Mouse (Mus musculus): ENCODE measurements around the gene Kctd5. TPM values are rescaled to one million over a fixed set of nuclear protein-coding genes. Genes with fewer than 3 reads are reported as not detected.

Kctd5 gene
- total RNA-seq (2014; fragmentation: Nextera tagmentation) (16.9 and 17.1 TPM in 2 replicates), total RNA-seq (2017) (15.9 and 16.7 TPM in 2 replicates), polyA plus RNA-seq (2012) (17.3 and 23.4 TPM in 2 replicates)

DNA sequence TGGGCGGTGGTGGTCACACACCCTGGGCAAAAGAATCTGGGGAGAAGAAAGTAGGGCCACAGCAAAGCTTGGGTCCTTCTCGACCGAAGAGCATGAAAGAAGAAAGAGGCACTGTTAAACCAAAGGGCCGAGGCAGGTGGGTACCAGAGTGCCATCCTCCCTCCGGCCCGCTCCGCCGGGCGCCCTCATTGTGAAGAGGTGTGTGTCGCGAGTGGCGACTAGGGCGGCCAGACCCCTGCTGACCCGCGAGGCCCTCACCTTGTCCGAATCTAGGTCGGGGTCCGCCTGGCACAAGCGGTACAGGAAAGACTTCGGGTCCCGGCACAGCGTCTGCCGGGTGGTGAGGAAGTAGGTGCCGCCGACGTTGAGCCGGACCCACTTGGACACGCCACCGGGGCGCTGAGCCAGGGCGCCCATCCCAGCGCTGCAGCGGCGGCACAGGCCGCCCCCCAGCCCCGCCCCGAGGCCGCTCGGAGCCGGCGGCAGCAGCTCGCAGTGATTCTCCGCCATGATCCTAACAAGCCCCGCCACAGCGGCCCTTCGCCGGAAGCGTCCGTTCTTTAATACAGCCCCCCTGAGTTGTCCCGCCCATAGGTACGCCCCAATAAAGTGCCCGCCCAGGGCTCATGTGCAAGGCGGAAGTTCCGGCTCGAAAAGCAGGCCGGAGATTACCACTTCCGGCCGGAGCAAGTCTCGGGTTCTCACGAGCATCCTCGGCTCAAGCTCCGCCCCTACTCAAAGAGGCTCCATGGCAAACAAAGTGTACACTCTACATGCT lies at the start of gene Kctd5:
Kctd5 (minus strand) TSS at position 567 of the 778 bp plus-strand sequence.
- TF ChIP-seq GATA2 (IDR thresholded peaks at IDR 0.05; ENCODE audit: borderline replicate concordance, low read depth, low read length) (no peak), CTCF (IDR thresholded peaks at IDR 0.05; ENCODE audit: low read depth, low read length) (no peak), GATA1 (IDR thresholded peaks at IDR 0.05; ENCODE audit: borderline replicate concordance, low read length) (no peak), TAL1 (conservative IDR thresholded peaks at IDR 0.05; ENCODE audit: low read depth, low read length) (no peak), POLR2AphosphoS5 (IDR thresholded peaks at IDR 0.05; ENCODE audit: insufficient replicate concordance, low read depth, low read length) (no peak)
- Histone ChIP-seq H3K4me3 (ENCODE audit: low read depth, low read length) (peak within 1 kb of the TSS; percentile 98), H3K4me1 (ENCODE audit: insufficient read depth, low read depth, low read length) (peaks cover 9% of the 10 kb centered on the region), H3K36me3 (replicated peaks) (peaks cover 58% of the 10 kb centered on the region), H3K27me3 (ENCODE audit: insufficient read depth, low read length) (no peaks in the 10 kb centered on the region), H3K9me3 (replicated peaks) (no peaks in the 10 kb centered on the region)
- peak; percentile 74 for DNase-seq (ENCODE audit: low spot score)
- peak; percentile 91 for ATAC-seq (ENCODE audit: extremely low read depth, insufficient number of reproducible peaks, low FRiP score, poor library complexity, severe bottlenecking)

DNA sequence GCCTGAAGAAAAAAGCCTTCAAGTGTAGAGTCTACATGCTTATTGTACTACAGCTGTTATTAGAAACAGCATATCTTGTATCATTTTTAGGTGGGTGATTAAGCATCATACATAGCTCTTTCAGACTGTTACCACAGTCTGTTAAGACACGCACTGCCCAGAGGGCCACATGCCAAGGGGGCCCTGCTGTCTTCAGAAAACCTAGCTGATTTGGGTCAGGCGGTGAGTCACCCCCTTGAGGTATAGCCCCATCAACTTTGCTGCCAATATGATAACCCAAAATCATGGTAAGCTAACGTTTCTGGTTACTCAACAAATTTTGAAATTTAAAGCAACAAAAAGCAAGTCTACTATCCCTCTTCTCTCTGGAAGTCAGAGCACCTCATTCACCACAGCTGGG lies 46.2 kb upstream of the Kctd5 start:
- TF ChIP-seq TAL1 (conservative IDR thresholded peaks at IDR 0.05; ENCODE audit: low read depth, low read length) (no peak), GATA2 (IDR thresholded peaks at IDR 0.05; ENCODE audit: borderline replicate concordance, low read depth, low read length) (no peak), POLR2AphosphoS5 (IDR thresholded peaks at IDR 0.05; ENCODE audit: insufficient replicate concordance, low read depth, low read length) (no peak), GATA1 (IDR thresholded peaks at IDR 0.05; ENCODE audit: borderline replicate concordance, low read length) (no peak), CTCF (IDR thresholded peaks at IDR 0.05; ENCODE audit: low read depth, low read length) (no peak)
- ATAC-seq (ENCODE audit: extremely low read depth, insufficient number of reproducible peaks, low FRiP score, poor library complexity, severe bottlenecking): no peak
- Histone ChIP-seq H3K9me3 (replicated peaks) (no peaks in the 10 kb centered on the region), H3K4me3 (ENCODE audit: low read depth, low read length) (no peak overlapping the region), H3K36me3 (replicated peaks) (peaks cover 36% of the 10 kb centered on the region), H3K4me1 (ENCODE audit: insufficient read depth, low read depth, low read length) (peaks cover 7% of the 10 kb centered on the region), H3K27me3 (ENCODE audit: insufficient read depth, low read length) (no peaks in the 10 kb centered on the region)
- DNase-seq (ENCODE audit: low spot score): no peak

DNA sequence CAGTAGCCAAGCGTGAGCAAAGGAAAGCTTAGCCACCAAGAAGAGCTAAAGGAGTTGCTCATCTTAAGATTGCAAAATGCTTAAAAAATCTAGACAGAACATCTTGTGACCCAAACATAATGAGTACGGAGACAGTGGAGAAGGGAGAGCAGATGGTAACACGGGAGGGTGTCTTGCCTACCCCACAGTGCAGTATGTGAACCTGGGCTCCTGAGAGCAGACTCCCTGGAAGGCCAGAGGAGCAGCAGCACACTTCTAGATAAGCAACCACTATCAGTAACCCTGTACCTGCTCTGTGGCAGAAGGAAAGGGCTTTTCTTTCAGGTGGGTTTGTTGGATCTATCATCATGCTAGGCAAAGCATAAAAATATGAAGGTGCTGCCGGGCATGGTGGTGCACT lies 39.7 kb upstream of the Kctd5 start:
- Histone ChIP-seq H3K36me3 (replicated peaks) (peaks cover 49% of the 10 kb centered on the region), H3K27me3 (ENCODE audit: insufficient read depth, low read length) (no peaks in the 10 kb centered on the region), H3K4me1 (ENCODE audit: insufficient read depth, low read depth, low read length) (no peaks in the 10 kb centered on the region), H3K4me3 (ENCODE audit: low read depth, low read length) (no peak overlapping the region), H3K9me3 (replicated peaks) (no peaks in the 10 kb centered on the region)
- DNase-seq (ENCODE audit: low spot score) (no peak), ATAC-seq (ENCODE audit: extremely low read depth, insufficient number of reproducible peaks, low FRiP score, poor library complexity, severe bottlenecking) (no peak)
- TF ChIP-seq CTCF (IDR thresholded peaks at IDR 0.05; ENCODE audit: low read depth, low read length): no peak

DNA sequence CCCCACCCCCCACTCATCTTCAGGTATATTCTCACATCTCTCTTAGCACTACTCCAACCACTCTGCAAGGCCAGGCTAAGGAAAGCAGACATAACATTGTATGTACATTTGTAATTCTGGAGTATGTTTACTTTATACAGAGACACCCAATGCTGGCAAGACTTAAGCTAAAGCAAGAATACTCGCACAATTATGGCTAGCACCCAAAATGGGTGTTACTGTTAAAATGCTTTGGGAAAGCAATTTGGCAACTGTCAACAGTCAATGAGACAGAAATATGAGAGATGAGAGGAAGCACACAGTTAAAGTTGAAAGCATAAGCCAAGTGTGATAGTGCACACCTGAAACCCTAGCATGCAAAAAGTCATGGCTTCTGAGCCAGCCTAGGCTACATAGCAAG lies 38.0 kb upstream of the Kctd5 start:
- H3K27me3 ChIP-seq (ENCODE audit: insufficient read depth, low read length): no peaks in the 10 kb centered on the region
- DNase-seq (ENCODE audit: low spot score): no peak
- ATAC-seq (ENCODE audit: extremely low read depth, insufficient number of reproducible peaks, low FRiP score, poor library complexity, severe bottlenecking): no peak
- no peaks in the 10 kb centered on the region for H3K9me3 ChIP-seq (replicated peaks)
- no peak overlapping the region for H3K4me3 ChIP-seq (ENCODE audit: low read depth, low read length)
- TF ChIP-seq CTCF (IDR thresholded peaks at IDR 0.05; ENCODE audit: low read depth, low read length): no peak
- TF ChIP-seq POLR2AphosphoS5 (IDR thresholded peaks at IDR 0.05; ENCODE audit: insufficient replicate concordance, low read depth, low read length): no peak
- no peak for TF ChIP-seq TAL1 (conservative IDR thresholded peaks at IDR 0.05; ENCODE audit: low read depth, low read length)
- no peak for TF ChIP-seq GATA2 (IDR thresholded peaks at IDR 0.05; ENCODE audit: borderline replicate concordance, low read depth, low read length)
- no peak for TF ChIP-seq GATA1 (IDR thresholded peaks at IDR 0.05; ENCODE audit: borderline replicate concordance, low read length)
- H3K36me3 ChIP-seq (replicated peaks): peaks cover 59% of the 10 kb centered on the region
- H3K4me1 ChIP-seq (ENCODE audit: insufficient read depth, low read depth, low read length): no peaks in the 10 kb centered on the region

DNA sequence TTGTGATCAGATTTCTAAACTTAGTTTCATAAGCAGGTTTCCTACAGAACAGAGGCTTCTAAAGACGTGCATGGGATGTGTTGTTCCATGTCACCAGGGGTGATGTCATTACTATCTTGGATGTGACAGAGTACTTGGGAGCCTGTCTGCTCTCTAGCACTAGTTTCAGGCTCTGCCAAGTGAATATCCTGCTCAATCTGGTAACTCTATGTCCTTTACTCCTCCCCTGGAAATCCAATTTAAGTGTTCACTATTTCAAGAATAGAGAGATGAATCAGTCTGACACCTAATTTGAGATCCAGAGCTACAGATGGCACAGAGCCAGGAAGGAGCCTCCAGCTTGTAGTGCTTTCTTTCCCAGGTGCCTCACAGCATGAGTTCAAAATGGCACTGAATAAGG lies 35.6 kb upstream of the Kctd5 start:
- TF ChIP-seq CTCF (IDR thresholded peaks at IDR 0.05; ENCODE audit: low read depth, low read length): no peak
- TF ChIP-seq GATA2 (IDR thresholded peaks at IDR 0.05; ENCODE audit: borderline replicate concordance, low read depth, low read length): no peak
- no peak for TF ChIP-seq POLR2AphosphoS5 (IDR thresholded peaks at IDR 0.05; ENCODE audit: insufficient replicate concordance, low read depth, low read length)
- TF ChIP-seq TAL1 (conservative IDR thresholded peaks at IDR 0.05; ENCODE audit: low read depth, low read length): no peak
- TF ChIP-seq GATA1 (IDR thresholded peaks at IDR 0.05; ENCODE audit: borderline replicate concordance, low read length): no peak
- Histone ChIP-seq H3K9me3 (replicated peaks) (no peaks in the 10 kb centered on the region), H3K27me3 (ENCODE audit: insufficient read depth, low read length) (no peaks in the 10 kb centered on the region), H3K4me1 (ENCODE audit: insufficient read depth, low read depth, low read length) (no peaks in the 10 kb centered on the region), H3K36me3 (replicated peaks) (peaks cover 72% of the 10 kb centered on the region), H3K4me3 (ENCODE audit: low read depth, low read length) (no peak overlapping the region)
- ATAC-seq (ENCODE audit: extremely low read depth, insufficient number of reproducible peaks, low FRiP score, poor library complexity, severe bottlenecking): no peak
- no peak for DNase-seq (ENCODE audit: low spot score)

DNA sequence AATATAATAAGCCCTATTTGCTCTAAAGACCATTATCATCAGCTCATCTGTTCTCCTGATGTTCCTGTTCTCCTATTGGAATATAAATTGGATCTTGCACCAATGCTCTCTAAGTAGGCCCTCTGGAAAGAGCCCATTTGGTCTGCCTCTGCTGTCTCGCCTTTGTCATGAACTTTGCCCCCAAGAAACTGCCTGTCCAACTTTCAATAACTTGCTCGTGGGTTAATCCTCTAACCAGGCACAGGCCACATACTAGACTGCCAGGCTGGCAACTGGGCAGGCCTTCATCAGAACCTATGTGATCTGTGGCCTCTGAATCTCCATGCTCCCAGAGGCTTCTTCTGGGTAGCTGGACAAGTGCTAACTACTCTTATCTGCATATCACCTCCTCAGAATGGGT lies 31.8 kb upstream of the Kctd5 start:
- Histone ChIP-seq H3K27me3 (ENCODE audit: insufficient read depth, low read length) (no peaks in the 10 kb centered on the region), H3K9me3 (replicated peaks) (no peaks in the 10 kb centered on the region), H3K4me1 (ENCODE audit: insufficient read depth, low read depth, low read length) (no peaks in the 10 kb centered on the region), H3K36me3 (replicated peaks) (peaks cover 86% of the 10 kb centered on the region), H3K4me3 (ENCODE audit: low read depth, low read length) (no peak overlapping the region)
- TF ChIP-seq GATA2 (IDR thresholded peaks at IDR 0.05; ENCODE audit: borderline replicate concordance, low read depth, low read length) (no peak), GATA1 (IDR thresholded peaks at IDR 0.05; ENCODE audit: borderline replicate concordance, low read length) (no peak), TAL1 (conservative IDR thresholded peaks at IDR 0.05; ENCODE audit: low read depth, low read length) (no peak), CTCF (IDR thresholded peaks at IDR 0.05; ENCODE audit: low read depth, low read length) (no peak), POLR2AphosphoS5 (IDR thresholded peaks at IDR 0.05; ENCODE audit: insufficient replicate concordance, low read depth, low read length) (no peak)
- ATAC-seq (ENCODE audit: extremely low read depth, insufficient number of reproducible peaks, low FRiP score, poor library complexity, severe bottlenecking) (no peak), DNase-seq (ENCODE audit: low spot score) (no peak)
